Mouse (Mus musculus) cortical plate, adult 2 months (tissue): Measurements from ENCODE around the gene Dusp27.

Experiments used
- CTCF ChIP-seq: fragments of 200-500 bp; IDR thresholded peaks from 2 replicates; pipeline ENCODE4 v1.5.1; 2011; ENCODE audit warnings: mild to moderate bottlenecking, control low read depth, low read length; ENCODE audit not compliant: insufficient read depth; ENCODE audit errors: extremely low read depth
- POLR2A ChIP-seq: fragments of 200-500 bp; IDR thresholded peaks from 2 replicates; pipeline ENCODE4 v1.6.1; 2011; ENCODE audit warnings: mild to moderate bottlenecking, low read length, control low read depth; ENCODE audit not compliant: insufficient read depth; ENCODE audit errors: extremely low read depth

DNA sequence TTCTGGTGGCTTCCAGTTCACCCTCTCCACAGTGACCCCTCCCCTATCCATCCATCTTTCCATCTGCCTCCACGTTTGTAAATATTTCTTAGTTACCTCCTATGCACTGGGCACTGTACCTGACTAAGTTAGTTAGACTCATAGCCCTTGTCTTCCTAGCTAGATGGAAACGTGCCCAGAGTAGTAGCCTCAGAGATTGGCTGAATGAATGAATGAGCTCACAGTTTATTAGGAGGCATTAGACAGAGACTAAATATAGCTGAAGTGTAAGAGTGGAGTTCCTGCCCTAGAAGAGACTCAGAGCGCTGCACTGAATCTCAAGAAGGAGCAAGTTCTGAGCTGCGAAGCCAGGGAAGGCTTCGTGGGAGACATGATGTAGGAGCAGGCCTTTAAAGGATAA, 829 bp upstream of the Dusp27 start:
- TF ChIP-seq POLR2A (no peak), CTCF (no peak)
